Mouse (Mus musculus) cerebellum, adult 8-10 months (tissue): ENCODE results near the gene Hcrtr1.

Experiments
- DNase-seq: peaks from one replicate; pipeline ENCODE4 v3.0.0; 2022

Gene Hcrtr1

DNA sequence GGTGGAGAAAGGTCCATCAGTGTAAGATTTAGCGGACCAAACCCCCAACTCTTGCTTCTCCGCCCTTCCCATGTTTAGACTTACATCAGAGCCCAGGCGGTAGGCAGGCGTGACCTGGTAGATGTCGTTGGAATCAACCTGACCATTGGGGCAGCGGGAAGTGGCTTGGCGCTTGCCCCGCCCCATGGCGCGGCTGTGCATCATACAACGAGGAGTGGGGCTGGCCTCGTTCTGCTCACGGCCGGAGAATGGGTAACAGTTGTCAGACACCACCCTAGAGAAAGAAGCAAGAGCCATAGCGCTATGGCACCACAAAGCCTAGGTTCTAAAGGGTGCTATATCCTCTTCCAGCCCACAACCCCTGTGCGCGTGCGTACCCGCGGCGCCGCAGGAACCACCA, 28.2 kb upstream of the Hcrtr1 start:
- no peak for DNase-seq

DNA sequence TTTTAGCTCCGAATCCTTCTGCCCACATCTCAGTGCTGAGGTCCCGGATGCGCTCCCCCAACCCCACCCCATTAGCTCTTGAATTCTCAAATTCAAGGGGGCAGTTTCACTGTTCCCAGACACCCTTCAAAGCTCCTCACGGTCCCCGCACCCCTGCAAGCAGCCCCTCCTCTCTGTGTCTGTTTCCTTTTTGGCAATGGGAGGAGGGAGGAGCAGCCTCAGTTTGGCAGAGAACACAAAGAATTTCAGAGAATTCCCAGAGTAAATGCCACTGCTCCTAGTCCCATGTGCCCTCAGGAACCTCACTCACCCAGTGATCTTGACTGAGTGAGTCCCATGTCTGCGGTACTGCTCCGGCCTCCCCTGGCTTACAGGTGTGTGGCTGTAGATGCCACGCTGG, 27.4 kb upstream of the Hcrtr1 start:
- DNase-seq: no peak

DNA sequence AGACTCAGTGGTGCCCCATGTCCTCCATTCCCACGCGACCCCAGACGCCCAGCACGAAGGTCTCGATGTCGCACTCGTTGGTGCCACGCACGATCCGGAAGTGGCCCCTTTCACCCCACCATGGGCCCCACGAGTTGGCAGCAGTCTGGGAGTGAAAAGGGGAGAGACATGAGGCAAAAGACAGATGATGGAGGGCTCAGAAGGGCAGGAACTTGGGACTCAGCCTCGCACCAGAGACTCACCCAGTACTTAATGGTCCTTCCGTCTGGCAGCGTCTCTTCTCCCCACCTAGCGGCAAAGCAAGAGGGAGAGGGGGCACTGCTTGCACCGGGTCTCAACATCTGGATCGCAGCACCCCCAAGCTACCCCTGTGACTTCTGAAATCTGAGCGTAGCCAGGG, 26.9 kb upstream of the Hcrtr1 start:
- DNase-seq: no peak

DNA sequence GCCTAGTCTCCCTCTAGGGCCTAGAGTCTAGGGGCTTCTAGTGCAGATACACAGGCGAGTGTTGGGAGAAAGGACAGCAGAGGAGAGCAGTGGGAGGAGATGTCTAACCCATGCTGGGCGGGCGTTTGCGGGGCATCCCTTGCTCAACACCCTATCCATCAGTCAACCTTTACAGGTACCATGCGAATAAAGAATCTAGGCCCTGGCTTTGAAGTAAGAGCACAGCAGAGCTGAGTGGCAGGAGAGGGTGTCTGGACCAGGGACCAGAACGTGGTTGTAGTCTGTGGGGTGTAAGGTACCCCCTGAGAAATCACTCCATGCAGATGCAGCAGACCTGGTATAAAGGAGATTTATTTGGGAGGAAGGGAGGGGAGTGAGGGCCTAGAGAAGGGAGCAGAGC, 25.0 kb upstream of the Hcrtr1 start:
- no peak for DNase-seq

DNA sequence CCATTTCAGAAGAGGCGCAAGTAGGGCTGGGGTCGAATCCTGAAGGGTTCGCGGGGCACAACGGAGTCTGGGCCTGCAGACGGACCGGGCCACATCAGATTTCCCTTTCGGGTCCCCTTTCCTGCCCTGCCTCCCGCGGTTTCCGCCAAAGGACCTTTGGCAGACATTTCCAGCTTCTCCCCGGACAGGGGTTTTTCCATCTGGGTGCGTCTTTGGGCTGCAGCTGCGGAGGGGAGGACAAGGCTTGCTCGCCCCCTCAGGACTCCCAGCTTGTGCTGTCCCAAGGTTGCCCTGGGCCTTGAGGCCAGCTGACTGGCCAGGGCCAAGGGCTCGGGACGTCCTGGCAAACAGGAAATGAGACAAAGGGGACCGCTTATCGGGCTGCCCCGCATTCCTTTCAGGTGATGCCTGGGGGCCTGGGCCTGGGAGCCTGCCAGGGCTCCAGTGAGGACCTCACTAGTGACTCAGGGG, 24.3 kb upstream of the Hcrtr1 start:
- DNase-seq: no peak

DNA sequence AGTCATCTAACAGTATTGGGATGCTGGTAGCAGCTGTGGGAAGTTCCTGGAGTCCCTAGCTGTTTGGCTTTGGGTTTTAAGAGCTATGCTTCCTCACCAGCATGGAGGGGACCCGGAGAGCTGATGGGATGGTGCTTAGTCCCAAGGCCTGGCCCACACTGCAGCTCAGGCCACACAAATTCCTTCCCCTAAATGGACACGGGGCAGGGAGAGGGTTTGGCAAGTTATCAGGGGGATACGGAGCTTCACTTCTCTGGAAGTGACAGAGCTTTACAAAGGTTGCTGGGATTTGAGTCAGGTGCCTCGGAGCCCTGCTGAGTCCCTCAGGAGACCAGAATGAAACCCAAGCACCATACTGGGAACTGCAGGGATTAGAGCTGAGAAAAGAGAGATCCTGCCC, 22.2 kb upstream of the Hcrtr1 start:
- no peak for DNase-seq

DNA sequence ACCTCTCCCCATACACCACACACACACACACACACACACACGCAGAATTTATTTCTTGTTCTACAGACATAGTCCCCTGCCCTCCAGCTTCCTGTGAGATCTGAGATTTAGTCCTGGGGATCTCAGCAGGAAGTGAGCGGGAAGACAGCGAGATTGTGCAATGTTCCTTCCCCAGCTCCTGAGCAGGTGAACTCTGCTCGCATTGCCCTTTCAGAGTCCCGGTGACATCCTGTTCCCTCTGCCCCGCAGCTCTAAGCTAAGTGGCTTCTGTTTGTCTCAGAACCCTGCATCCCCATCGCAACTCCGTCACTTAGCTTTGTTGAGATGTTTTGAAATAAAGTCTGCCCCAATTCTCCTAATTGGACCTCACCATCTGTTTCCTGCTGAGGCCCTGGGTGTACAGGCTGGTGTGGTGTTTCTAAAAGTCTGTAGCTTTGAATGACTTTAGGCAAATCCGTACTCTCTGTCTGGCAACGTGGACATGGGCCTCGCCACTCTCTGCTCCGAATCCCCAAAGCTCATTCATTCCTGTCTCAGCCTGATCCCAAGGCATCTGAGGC, 17.7 kb upstream of the Hcrtr1 start:
- no peak for DNase-seq

DNA sequence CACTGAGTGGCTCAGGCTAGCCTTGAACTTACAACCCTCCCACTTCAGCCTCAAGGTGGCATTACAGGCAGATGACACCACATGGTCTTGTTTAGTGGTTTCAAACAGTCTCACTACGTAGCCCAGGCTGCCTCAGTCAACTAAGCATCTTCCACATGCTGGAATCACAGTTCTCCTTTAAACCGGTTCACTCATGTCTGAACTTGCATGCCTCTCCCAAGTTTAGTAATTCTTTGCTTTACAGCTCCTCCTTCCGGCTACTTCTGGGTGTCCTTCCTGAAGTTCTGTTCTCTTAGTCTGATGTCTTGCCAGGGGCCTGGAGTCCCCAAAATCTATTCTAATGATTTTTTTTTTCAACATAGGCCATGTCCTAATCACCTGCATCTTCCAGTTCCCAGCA, 15.1 kb upstream of the Hcrtr1 start:
- no peak for DNase-seq

DNA sequence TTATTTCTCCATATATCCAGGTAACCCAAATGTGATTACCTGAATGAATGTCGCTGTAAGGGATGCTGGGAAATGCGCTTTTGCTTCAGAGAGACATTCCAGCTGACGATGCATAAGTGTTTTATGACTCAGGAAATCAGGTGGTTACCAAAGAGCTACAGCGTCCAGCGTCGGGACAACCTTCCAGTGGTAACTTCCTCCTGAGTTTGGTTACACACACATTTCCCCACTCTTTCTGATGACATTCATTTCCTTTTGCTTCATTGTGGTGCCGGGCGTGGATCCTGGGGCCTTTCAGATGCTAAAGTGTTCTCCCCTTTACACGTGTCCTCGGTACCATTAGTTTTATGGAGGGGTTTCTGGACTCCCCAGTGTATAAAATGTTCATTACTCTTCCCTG, 9.2 kb upstream of the Hcrtr1 start:
- no peak for DNase-seq

DNA sequence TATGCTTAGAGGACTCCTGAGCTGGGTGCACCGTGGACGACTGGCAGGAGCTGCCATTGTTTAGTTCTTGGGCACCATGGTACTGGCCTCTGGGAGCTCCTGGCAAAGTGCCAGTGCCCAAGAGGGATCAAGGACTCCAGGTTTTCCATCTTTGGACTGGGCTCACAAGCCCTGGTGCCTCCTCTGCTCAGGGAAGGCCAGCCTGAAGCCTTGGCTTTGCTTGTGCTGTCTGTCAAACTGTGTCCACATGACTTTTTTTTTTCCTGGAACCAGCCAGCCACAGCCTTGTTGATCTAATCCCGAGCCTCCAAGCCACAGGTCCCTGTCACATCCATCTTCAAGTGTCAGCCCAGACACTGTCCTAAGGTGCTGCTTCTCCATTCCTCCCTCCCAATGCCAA, 2.6 kb upstream of the Hcrtr1 start:
- DNase-seq: no peak

DNA sequence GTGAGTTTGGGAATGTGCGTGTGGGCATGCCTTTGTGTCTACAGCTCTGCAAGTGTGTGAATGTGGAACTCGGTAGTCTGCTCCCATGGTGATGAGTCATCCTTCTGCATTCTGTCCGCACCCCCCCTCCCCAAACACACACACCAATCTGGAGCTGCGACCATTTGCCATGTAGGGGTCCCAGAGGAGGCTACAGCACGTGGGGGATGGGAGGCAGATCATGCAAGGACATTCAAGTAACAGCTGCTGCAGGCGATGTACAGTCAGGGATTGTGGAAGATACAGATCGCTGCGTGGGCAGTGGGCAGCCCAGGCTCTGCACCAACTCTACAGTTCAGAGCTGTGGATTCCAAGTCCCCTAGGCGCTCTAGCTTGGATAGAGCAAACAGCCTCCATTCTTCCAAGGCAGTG, 1.8 kb upstream of the Hcrtr1 start:
- DNase-seq: no peak

DNA sequence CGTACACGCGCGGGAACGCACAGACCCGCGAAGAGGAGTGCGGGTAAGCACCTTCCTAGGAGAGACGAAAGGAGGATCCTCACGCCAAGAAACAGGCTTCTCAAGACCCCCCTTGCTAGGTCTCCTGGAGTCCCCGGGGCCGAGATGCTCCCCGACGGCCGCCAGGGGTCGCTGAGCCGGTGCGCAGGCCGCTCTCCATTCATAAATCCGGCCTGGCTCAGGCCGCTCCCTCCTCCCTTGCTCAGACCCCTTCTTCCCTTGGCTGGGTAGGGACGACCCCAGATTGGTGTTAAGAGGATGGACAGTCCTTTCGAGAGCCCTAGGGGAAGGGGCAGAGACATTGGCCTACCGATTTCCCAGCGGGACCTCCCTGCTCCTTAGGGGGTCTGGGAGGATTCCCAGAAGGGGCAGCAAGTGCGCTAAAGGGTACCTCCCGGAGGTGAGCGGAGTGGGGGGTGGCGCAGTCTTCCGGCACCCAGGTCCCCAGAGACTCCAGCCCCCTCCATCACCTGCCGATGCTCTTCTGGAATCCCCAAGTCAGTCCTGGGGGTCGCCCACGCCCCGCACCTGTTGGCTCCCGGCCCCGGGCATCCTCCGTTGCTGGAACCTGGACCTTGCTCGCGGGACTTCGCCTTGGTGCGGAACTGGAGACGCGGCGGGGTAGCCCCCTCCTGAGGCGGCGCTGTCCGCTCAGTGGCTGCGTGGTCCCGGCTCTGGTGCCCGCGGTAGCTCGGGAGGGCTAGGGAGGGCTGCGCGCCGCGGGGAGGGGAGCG, 532 bp downstream of the Hcrtr1 start:
- DNase-seq: peak; percentile 44

DNA sequence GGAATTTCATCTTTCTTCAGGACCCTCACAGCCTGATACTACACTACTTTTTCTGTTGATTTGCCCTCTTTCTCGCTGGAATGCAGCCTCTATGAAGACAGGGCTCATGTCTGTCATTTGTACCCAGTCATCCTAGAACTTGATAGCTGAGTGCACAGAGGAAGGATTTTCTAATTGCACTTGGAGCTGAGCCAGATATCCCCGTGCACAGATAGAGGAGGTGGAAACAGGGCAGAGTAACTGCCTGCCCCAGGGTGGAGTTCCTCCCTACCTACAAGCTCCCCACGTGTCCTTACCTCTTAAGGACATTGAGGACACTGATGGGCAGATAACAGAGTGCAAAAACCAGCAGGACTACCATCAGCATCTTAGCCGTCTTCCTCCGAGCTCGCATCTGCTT, 5.8 kb downstream of the Hcrtr1 start:
- no peak for DNase-seq

DNA sequence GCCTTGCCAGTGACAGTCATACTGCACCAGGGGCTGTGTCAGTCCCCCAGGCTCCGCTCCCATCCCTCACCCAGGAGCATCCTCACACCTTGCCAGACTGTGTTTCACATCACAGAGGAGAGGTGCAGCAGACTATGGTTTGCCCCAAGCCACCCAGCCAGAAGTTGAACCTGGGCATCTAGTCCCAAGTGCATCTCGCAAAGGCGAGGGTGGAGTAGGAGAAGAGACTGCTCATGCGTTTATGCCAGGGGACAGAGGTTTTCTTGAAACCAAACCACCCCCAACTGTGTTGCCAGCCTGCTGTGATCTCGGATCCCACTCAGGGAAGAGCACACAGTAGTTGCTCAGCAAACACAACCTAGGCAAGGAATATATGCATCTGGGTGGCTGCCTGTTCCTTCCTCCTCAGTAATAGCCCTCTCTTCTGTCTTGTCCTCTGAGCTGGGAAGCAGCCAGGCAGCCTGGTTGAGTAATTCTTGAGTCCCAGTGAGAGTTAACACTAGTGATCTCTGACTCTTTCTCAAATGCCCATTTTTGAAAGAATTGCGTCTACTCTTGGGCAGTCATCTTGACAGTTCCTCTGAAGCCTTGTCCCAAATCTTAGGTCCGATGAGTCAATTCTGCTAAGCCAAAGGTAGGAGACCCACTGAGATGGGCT, 7.6 kb downstream of the Hcrtr1 start:
- no peak for DNase-seq

DNA sequence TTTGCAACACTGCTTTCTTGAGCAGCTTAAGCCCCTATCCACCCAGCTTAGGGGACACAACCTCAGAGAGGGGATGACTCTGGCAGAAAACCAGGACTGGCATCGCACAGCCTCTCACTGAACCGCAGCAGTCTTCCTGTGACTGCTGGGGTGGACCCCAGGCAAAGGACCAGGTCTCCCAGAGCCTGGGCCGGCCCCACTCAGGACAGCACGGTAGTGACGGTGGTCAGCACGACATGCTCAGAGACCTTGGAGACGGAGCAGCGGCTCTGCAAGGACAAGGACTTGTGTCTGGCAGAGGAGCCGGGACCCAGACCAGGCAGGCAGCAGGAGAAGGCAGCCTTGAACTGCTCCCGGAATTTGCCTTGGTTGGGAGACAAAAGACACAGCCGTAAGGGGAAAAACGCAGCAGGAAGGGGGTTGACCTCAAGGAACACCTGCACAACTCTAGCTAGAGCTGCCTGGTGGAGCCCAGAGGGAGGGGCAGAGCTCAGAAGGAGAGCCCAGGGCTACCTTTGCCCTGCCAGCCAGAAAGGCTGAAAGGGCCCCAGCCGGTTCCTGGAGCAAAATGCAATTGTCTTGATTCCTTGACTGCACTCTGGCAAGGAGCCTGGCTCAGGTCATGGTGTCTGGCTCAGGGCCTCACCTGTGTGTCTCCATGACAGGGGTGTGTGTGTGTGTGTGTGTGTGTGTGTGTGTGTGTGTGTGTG, 8.4 kb downstream of the Hcrtr1 start:
- no peak for DNase-seq

DNA sequence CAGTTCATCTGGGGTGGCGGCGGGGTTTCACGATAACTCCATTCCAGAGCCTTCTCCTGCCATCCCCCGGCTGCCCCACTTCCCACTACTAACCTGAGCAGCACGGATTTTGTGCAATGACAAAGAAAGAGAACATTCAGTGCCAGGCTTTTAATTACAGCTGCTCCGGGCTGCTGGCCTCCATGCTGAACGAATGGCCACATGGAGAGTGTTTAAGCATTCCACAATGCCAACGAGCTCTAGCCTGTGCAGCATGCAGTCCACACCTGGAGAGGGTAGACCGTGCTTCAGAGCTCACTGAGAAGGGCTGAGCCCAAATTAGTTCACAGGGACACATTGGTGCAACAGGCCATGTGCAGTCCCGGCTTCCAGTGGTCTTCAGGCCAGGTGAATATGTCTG, 9.1 kb downstream of the Hcrtr1 start:
- DNase-seq: no peak

DNA sequence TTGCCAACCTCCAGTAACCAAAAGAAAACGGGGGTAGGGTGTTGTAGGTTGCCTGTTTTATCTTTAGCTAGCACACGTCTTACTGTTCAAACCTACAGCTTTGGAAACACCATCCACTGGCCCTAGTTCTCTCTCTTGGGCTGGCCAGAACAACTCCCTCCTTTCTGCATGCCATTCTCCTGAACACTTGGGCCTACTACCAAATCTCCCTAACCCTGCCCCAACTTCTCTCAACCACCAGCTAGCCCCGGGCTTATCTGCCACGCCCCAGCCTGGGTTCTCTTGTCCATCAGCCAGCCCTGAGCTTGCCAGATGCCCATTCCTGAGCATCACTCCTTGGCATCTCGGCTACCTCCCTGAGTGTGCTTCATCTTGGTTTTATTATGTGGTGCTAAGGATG, 10.3 kb downstream of the Hcrtr1 start:
- DNase-seq: no peak

DNA sequence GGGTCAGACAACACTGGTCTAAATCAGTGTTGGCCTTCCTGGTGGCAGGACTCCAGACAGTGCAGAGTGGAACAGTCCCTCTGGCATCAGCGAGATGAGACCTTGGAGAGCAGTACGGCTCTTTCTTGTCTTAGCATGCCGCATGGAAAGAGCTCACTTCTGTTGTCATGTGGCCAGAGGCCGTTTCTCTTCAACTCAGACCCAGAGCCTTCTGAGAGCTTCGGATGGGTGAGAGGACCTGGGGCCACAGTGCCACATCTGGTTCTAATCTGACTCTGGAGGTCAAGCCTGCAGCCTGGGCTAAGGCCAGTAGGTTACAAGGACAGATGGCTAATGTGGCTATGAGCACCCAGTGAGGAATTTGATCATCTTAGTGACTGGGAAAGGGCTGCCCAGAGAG, 13.2 kb downstream of the Hcrtr1 start:
- DNase-seq: no peak

DNA sequence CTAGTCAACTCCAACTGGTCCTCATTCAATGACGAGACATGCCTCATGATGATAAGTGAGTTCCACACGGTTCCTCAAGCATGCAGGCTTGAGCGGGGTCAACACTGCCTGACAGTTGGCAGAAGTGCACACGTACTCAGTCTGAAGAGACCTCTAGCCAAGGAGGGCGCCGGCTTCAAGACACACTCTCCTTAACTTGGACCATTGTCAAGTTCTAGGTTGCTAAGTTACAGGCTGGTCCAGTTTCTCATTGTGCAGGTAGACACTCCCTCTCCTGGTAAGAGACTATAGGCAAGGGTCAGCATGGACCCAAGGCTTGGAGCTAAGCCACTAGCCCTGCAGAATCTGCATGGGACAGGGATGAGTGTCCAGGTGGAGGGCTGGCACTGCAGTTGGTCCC, 14.0 kb downstream of the Hcrtr1 start:
- DNase-seq: no peak

DNA sequence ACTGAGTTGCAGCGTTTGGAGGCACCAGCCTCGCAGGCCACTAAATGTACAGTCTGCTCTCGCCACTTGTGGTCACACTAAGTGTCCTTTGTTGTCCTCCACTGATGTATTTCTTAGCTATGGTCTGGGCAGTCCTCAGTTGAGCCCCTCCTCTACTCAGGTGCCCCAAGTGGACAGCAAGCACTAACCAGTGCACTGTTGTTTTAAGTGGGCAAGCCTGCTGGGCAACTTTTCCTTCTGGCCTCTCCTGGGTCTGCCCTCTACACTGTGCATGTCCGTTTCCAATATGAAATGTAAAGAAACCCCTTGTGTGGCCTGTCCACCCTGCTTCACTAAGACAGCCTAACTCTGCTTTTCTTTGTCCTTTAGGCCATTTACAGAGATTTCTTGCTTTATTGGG, 15.0 kb downstream of the Hcrtr1 start:
- no peak for DNase-seq

DNA sequence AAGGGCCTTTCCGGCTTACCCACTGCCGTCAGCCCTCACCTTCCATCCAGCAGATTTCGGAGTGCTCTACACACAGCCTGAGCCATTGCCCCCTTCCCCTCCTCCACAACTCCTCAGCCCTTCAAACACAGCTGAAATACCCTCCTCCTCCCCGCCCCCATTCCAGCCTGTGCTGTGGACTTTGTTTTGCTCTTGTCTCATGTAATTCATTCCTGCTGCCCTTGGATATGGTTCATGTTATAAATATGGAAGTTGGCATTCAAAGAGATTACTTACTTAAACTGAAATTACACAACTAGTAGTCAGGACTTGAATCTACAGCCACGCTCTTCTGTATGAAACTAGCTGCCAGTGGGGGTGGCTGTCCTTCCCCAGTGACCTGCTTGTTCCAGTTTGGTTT, 16.1 kb downstream of the Hcrtr1 start:
- DNase-seq: no peak

DNA sequence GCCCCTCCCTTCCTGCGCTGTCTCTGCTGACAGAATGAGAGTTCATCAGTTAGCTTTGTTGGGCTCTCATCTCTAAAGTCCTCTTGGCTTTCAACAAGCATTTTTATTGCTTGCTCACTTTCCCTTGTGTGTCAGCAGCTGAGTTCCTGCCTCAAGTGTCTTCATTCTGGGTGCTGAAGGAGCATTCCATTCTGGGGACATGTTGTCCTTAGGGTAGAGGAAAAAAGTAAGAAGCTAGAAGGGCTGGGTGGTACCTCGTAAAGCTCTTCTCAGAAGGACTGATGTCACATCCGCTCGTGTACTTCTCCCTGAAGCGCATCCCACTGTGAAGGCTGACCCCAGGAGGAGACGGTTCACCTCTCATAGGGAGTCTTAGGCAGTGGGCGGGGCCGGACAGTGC, 17.6 kb downstream of the Hcrtr1 start:
- no peak for DNase-seq

DNA sequence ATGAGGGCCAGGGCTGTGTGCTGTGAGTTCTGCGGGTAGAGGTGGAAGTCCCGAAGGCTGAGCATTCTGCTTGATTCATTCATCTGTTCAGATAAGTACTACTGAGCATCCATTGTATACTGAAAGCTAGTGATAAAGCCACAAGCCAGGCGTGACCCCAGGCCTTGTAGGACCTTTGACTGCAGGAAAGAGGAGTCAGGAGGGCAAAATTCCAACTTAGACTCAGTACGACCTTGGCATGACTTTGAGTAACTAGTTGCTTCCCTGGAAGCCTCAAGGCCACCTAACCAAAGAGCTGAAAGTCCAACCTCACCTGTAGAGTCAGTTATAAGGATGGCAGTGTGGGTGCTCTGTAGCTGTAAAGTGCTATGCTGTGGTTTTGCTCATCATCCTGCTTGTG, 18.4 kb downstream of the Hcrtr1 start:
- no peak for DNase-seq

DNA sequence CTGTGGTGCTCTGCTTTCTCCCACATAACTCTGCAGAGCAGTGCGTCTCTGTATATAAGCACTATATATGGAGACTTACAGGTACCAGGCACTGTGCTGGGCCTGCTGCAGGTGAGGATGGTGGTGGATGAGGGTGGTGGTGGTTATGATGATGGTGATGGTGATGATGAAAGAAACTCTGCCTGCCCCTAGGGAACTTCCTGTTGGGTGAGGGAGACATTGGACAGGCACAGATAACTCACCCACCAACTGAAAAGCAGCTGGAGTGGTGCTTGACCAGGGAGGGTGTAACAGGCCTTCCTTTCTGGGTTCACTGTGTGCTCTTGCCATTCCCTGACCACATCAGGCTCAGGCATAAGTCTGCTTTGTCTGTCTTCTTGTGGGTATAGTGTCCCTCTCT, 26.4 kb downstream of the Hcrtr1 start:
- DNase-seq: no peak
